Mouse (Mus musculus) embryonic facial prominence, embryonic 12.5 days (tissue): ENCODE data around the gene Gm14180. TPM values are rescaled to one million over a fixed set of nuclear protein-coding genes. Genes with fewer than 3 reads are reported as not detected.
"Not testable (repeated sequence)": the region's sequence is repeated elsewhere in the genome, so short reads cannot be mapped to it uniquely, and the experiment has no call there.

Experiments used
- ATAC-seq: fragments of 200-750 bp; cut with Nextera tagmentation; 2 replicates; pipeline ENCODE4 v1.8.0; 2017; ENCODE audit not compliant: insufficient number of reproducible peaks, insufficient read depth, low FRiP score, low TSS enrichment
- H3K27ac ChIP-seq: fragments of 300-500 bp; sonication (generic); 2 replicates; pipeline ENCODE4 v1.5.1; 2016; ENCODE audit warnings: mild to moderate bottlenecking
- H3K27me3 ChIP-seq: fragments of 300-500 bp; sonication (generic); 2 replicates; pipeline ENCODE4 v1.6.1; 2016; ENCODE audit warnings: mild to moderate bottlenecking, moderate library complexity
- H3K36me3 ChIP-seq: fragments of 300-500 bp; sonication (generic); 2 replicates; pipeline ENCODE4 v1.6.1; 2016; ENCODE audit warnings: mild to moderate bottlenecking
- H3K4me1 ChIP-seq: fragments of 300-500 bp; sonication (generic); 2 replicates; pipeline ENCODE4 v1.6.1; 2016
- H3K4me2 ChIP-seq: fragments of 300-500 bp; sonication (generic); replicated peaks from 2 replicates; pipeline ENCODE4 v1.6.1; 2016; ENCODE audit warnings: mild to moderate bottlenecking, moderate library complexity
- H3K4me3 ChIP-seq: fragments of 300-500 bp; sonication (generic); 2 replicates; pipeline ENCODE4 v1.5.1; 2016; ENCODE audit warnings: mild to moderate bottlenecking
- H3K9ac ChIP-seq: fragments of 300-500 bp; sonication (generic); 2 replicates; pipeline ENCODE4 v1.6.1; 2016; ENCODE audit warnings: mild to moderate bottlenecking, moderate library complexity
- H3K9me3 ChIP-seq: fragments of 300-500 bp; sonication (generic); 2 replicates; pipeline ENCODE4 v1.6.1; 2016; ENCODE audit warnings: mild to moderate bottlenecking, moderate library complexity
- WGBS: fragments of 180-500 bp; shearing (Covaris S2); methylation state at CpG from one replicate; pipeline ENCODE4 v1.1.7; 2016; 5-methylcytosine and 5-hydroxymethylcytosine counted together
- polyA plus RNA-seq: library from polyadenylated mRNA; unstranded; fragments of >200 nt; fragmentation: Nextera tagmentation; extraction: Ambion mirVana; gene quantifications from 2 replicates; pipeline ENCODE4 v1.2.1, GENCODE M21; 2016

Gene Gm14180
- polyA plus RNA-seq = not detected in 2 replicates

- Histone ChIP-seq H3K4me3 (no peak within 1 kb of the TSS), H3K9me3 (no peaks in the 10 kb centered on the region), H3K4me2 (no peak within 1 kb of the TSS), H3K36me3 (no peaks in the 10 kb centered on the region), H3K4me1 (no peaks in the 10 kb centered on the region), H3K27ac (no peak within 1 kb of the TSS), H3K27me3 (no peaks in the 10 kb centered on the region), H3K9ac (no peak within 1 kb of the TSS)
- no peak for ATAC-seq
- WGBS = 65% methylated on average over 2 of the region's 2 CpGs
These were observed at the start of gene Gm14180 for GRCm38 (mm10) chr11:99734190-99734589. Gene Gm14180 (minus strand): TSS chr11:99734290.

- no peaks in the 10 kb centered on the region for H3K36me3 ChIP-seq
- ATAC-seq = no peak
- 91% methylated on average over 2 of the region's 2 CpGs for WGBS
- H3K4me1 ChIP-seq = no peaks in the 10 kb centered on the region
- H3K4me3 ChIP-seq = no peak within 1 kb of the TSS
- H3K4me2 ChIP-seq = no peak within 1 kb of the TSS
- no peak within 1 kb of the TSS for H3K27ac ChIP-seq
- no peak within 1 kb of the TSS for H3K9ac ChIP-seq
- H3K27me3 ChIP-seq = no peaks in the 10 kb centered on the region
- no peaks in the 10 kb centered on the region for H3K9me3 ChIP-seq
These were observed 46.5 kb upstream of the Gm14180 start, which contains the start of gene Krtap4-8 for GRCm38 (mm10) chr11:99780604-99781003. Gene Krtap4-8 (minus strand): TSS chr11:99780704.

- Histone ChIP-seq H3K9me3 (no peaks in the 10 kb centered on the region), H3K27me3 (no peaks in the 10 kb centered on the region), H3K36me3 (no peaks in the 10 kb centered on the region), H3K9ac (no peak overlapping the region), H3K4me2 (no peak overlapping the region), H3K4me3 (no peak overlapping the region), H3K27ac (no peak overlapping the region), H3K4me1 (no peaks in the 10 kb centered on the region)
- no peak for ATAC-seq
- 55% methylated on average over 7 of the region's 7 CpGs for WGBS
These were observed 44.3 kb upstream of the Gm14180 start for GRCm38 (mm10) chr11:99778401-99778800.

GRCm38 (mm10) chr11:99772813-99773212 lies 38.7 kb upstream of the Gm14180 start, which contains the start of gene Gm11595:
Gene Gm11595 (minus strand): TSS chr11:99772913.
- H3K4me3 ChIP-seq, H3K27me3 ChIP-seq, H3K4me1 ChIP-seq, H3K9me3 ChIP-seq, H3K4me2 ChIP-seq, H3K36me3 ChIP-seq, ATAC-seq, H3K27ac ChIP-seq, H3K9ac ChIP-seq: not testable (repeated sequence)

DNA sequence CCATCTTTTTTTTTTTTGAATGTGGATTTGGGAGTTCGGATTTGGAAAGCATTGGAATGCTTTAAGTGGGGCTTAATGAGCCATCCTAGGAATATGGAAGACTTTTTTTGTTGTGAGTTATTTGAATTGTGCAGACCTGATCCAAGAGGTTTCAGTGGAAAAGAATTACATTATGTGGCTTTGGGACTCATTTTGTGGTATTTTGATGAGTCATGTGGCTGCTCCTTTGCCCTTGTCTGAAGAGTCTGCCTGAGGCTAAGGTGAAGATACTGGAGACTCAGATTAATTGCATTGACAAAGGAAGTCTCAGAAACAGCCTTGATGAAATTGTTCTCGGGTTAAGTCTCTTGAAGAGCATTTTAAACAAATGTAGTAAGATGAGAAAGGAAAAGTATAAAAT lies 34.3 kb upstream of the Gm14180 start:
- no peaks in the 10 kb centered on the region for H3K27me3 ChIP-seq
- H3K36me3 ChIP-seq = no peaks in the 10 kb centered on the region
- no peak for ATAC-seq
- H3K4me2 ChIP-seq = no peak overlapping the region
- 69% methylated on average over 2 of the region's 2 CpGs for WGBS
- H3K27ac ChIP-seq = no peak overlapping the region
- no peak overlapping the region for H3K9ac ChIP-seq
- H3K9me3 ChIP-seq = no peaks in the 10 kb centered on the region
- H3K4me1 ChIP-seq = no peaks in the 10 kb centered on the region
- no peak overlapping the region for H3K4me3 ChIP-seq

DNA sequence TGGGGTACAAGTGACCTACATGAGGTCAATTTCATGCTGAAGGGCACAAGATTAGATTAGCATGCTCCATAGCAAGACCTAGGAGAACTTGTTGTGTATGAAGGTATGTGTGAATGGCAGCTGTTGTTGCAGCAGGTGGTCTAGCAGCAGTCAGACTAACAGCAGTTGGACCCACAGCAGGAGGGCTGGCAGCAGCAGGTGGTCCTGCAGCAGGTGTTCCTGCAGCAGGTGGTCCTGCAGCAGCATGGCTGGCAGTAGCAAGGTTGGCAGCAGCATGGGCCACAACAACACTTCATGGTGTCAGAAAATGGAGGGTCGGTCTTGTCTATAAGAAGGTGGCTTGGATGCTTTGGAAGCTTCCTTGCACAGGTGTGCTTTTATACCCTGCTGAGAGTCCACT lies 24.8 kb upstream of the Gm14180 start:
- H3K4me2 ChIP-seq = no peak overlapping the region
- no peak for ATAC-seq
- H3K4me1 ChIP-seq = no peaks in the 10 kb centered on the region
- no peaks in the 10 kb centered on the region for H3K36me3 ChIP-seq
- H3K27me3 ChIP-seq = no peaks in the 10 kb centered on the region
- H3K4me3 ChIP-seq = no peak overlapping the region
- H3K9me3 ChIP-seq = no peaks in the 10 kb centered on the region
- no peak overlapping the region for H3K9ac ChIP-seq
- no peak overlapping the region for H3K27ac ChIP-seq
- WGBS = 82% methylated on average over 1 of the region's 1 CpGs

DNA sequence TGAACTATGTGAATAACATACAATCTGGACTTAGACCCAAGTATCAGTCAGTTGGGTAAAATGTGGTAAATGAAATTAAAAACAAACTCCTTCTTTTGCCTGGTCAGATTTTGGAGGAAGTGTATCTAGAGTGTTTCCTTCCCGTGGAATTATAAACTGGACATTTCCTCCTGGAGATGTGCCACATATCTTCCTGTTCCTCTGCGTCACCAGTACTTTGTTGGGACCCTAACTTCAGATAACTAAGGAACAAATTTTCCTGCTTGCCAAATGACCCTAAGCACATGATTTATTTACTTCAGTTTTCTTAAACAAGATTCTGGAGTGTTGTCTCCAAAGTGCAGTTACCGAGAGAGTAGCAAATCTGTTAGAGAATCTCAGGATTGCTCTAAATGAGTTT lies 9.9 kb upstream of the Gm14180 start:
- 89% methylated on average over 3 of the region's 3 CpGs for WGBS
- H3K9me3 ChIP-seq = no peaks in the 10 kb centered on the region
- no peaks in the 10 kb centered on the region for H3K36me3 ChIP-seq
- no peak overlapping the region for H3K9ac ChIP-seq
- ATAC-seq = no peak
- no peak overlapping the region for H3K4me3 ChIP-seq
- H3K4me2 ChIP-seq = no peak overlapping the region
- no peaks in the 10 kb centered on the region for H3K4me1 ChIP-seq
- H3K27me3 ChIP-seq = no peaks in the 10 kb centered on the region
- H3K27ac ChIP-seq = no peak overlapping the region

- no peaks in the 10 kb centered on the region for H3K36me3 ChIP-seq
- no peaks in the 10 kb centered on the region for H3K27me3 ChIP-seq
- H3K4me2 ChIP-seq = no peak overlapping the region
- H3K4me1 ChIP-seq = no peaks in the 10 kb centered on the region
- H3K9me3 ChIP-seq = no peaks in the 10 kb centered on the region
- 78% methylated on average over 2 of the region's 2 CpGs for WGBS
- H3K9ac ChIP-seq = no peak overlapping the region
- no peak overlapping the region for H3K27ac ChIP-seq
- no peak for ATAC-seq
- H3K4me3 ChIP-seq = no peak overlapping the region
These were observed 10.0 kb downstream of the Gm14180 start for GRCm38 (mm10) chr11:99724061-99724460.

- no peak for ATAC-seq
- Histone ChIP-seq H3K27ac (no peak overlapping the region), H3K27me3 (no peaks in the 10 kb centered on the region), H3K4me3 (no peak overlapping the region), H3K36me3 (no peaks in the 10 kb centered on the region), H3K9me3 (no peaks in the 10 kb centered on the region), H3K4me1 (no peaks in the 10 kb centered on the region), H3K9ac (no peak overlapping the region), H3K4me2 (no peak overlapping the region)
- WGBS = 73% methylated on average over 1 of the region's 1 CpGs
These were observed 15.3 kb downstream of the Gm14180 start for GRCm38 (mm10) chr11:99718759-99719158.

DNA sequence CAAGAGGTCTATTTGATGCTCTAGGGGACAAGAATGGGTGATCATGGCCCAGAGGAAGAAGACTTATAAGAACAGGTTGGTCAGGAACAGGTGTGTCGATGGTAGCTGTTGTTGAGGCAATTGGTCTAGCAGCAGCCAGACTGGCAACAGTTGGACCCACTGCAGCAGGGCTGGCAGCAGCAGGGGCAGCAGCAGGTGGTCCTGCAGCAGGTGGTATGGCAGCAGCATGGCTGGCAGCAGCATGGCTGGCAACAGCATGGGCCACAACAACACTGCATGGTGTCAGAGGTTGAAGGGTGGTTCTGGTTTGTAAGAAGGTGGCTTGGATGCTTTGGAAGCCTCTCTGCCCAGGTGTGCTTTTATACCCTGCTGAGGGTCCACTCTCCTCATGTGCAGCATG lies 43.6 kb downstream of the Gm14180 start, which contains the start of gene Gm14190:
Gene Gm14190 (minus strand): TSS at position 278 of the 400 bp plus-strand sequence.
- Histone ChIP-seq H3K27ac (no peak within 1 kb of the TSS), H3K4me2 (no peak within 1 kb of the TSS), H3K9me3 (no peaks in the 10 kb centered on the region), H3K4me3 (no peak within 1 kb of the TSS), H3K9ac (no peak within 1 kb of the TSS), H3K4me1 (no peaks in the 10 kb centered on the region), H3K27me3 (no peaks in the 10 kb centered on the region), H3K36me3 (no peaks in the 10 kb centered on the region)
- no peak for ATAC-seq
- 85% methylated on average over 1 of the region's 1 CpGs for WGBS

DNA sequence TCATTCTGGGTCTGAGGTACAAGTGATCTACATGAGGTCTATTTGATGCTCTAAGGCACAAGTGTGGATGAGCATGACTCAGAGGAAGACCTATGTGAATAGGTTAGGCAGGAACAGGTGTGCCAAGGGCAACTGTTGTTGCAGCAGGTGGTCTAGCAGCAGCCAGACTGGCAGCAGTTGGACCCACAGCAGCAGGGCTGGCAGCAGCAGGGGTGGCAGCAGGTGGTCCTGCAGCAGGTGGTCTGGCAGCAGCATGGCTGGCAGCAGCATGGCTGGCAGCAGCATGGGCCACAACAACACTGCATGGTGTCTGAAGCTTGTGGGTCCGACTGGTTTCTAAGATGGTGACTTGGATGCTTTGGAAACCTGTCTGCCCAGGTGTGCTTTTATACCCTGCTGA lies 48.9 kb downstream of the Gm14180 start:
- 64% methylated on average over 1 of the region's 1 CpGs for WGBS
- H3K9me3 ChIP-seq, ATAC-seq, H3K4me2 ChIP-seq, H3K27me3 ChIP-seq, H3K4me3 ChIP-seq, H3K9ac ChIP-seq, H3K4me1 ChIP-seq, H3K27ac ChIP-seq, H3K36me3 ChIP-seq: not testable (repeated sequence)
